Comparison of ENCODE assay signal across 24 mouse cellular contexts in the genomic region with DNA sequence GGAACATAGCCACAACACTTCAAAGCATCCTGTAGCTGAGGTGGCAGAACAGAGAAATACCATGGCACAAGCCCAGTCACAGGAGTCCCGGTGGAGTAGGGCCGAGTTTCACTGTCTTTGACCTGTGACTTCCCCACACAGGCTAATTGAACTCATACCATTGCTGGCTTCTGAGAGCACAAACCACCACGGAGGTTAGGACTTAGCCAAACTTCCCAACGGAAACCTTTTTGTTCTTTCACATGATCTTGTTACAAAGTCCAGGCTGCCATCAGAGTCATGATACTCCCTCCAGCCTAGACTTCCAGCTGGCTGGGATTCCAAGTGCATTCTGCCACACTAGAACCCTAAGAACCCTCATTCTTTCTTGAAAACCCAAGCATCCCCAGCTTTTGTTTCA. TPM values are rescaled to one million over a fixed set of nuclear protein-coding genes. Genes with fewer than 3 reads are reported as not detected.
"Had no signal": no experiment of that assay in that cellular context is flagged by ENCODE, and none has a peak within 500 bp of the region (broad histone marks: within the 10 kb centered on the region; RNA-seq: fewer than 3 reads in every experiment).

No protein-coding gene starts in this region.

- H3K4me1 ChIP-seq: forebrain, embryonic 15.5 days; heart, embryonic 10.5 days; heart, embryonic 12.5 days; hindbrain, embryonic 13.5 days; hindbrain, embryonic 15.5 days; limb, embryonic 13.5 days; limb, embryonic 15.5 days; liver, embryonic 12.5 days had no signal

- H3K4me3 ChIP-seq: forebrain, embryonic 15.5 days; heart, embryonic 10.5 days; heart, embryonic 12.5 days; hindbrain, embryonic 13.5 days; hindbrain, embryonic 15.5 days; limb, embryonic 13.5 days; limb, embryonic 15.5 days; liver, embryonic 12.5 days had no signal

- H3K4me2 ChIP-seq: forebrain, embryonic 15.5 days; heart, embryonic 12.5 days; hindbrain, embryonic 13.5 days; hindbrain, embryonic 15.5 days; limb, embryonic 13.5 days; limb, embryonic 15.5 days; liver, embryonic 12.5 days had no signal

- H3K9ac ChIP-seq: forebrain, embryonic 15.5 days; forebrain, postnatal 0 days; heart, embryonic 12.5 days; hindbrain, embryonic 13.5 days; hindbrain, embryonic 15.5 days; limb, embryonic 13.5 days; limb, embryonic 15.5 days; liver, embryonic 12.5 days; liver, embryonic 14.5 days had no signal

- H3K9me3 ChIP-seq: forebrain, embryonic 15.5 days; heart, embryonic 10.5 days; heart, embryonic 12.5 days; hindbrain, embryonic 13.5 days; hindbrain, embryonic 15.5 days; limb, embryonic 13.5 days; limb, embryonic 15.5 days; liver, embryonic 12.5 days had no signal

- H3K27me3 ChIP-seq: forebrain, embryonic 15.5 days; heart, embryonic 12.5 days; hindbrain, embryonic 13.5 days; hindbrain, embryonic 15.5 days; limb, embryonic 13.5 days; limb, embryonic 15.5 days; liver, embryonic 12.5 days had no signal

- H3K27ac ChIP-seq: forebrain, embryonic 15.5 days; heart, embryonic 10.5 days; hindbrain, embryonic 13.5 days; hindbrain, embryonic 15.5 days; hindbrain, postnatal 0 days; kidney, postnatal 0 days; limb, embryonic 13.5 days; limb, embryonic 15.5 days; liver, embryonic 12.5 days; liver, embryonic 14.5 days had no signal

- DNase-seq: forebrain, postnatal 0 days; gastrocnemius, postnatal 14 days; gastrocnemius, postnatal 36 days; heart, adult 18-20 months; heart, postnatal 10 days; layer of hippocampus, adult 9-11 months; layer of hippocampus, postnatal 36 days; left cerebral cortex, postnatal 4 days; lung, adult 18-20 months had no signal

- ATAC-seq: forebrain, embryonic 15.5 days; forebrain, postnatal 0 days; hindbrain, postnatal 0 days; intestine, embryonic 16.5 days; liver, embryonic 12.5 days had no signal

- H3K36me3 ChIP-seq: forebrain, embryonic 15.5 days; heart, embryonic 10.5 days; heart, embryonic 12.5 days; hindbrain, embryonic 13.5 days; hindbrain, embryonic 15.5 days; limb, embryonic 13.5 days; limb, embryonic 15.5 days; liver, embryonic 12.5 days had no signal

RNA-seq across cellular contexts. Expression of gene Slc25a43, which starts 34.2 kb away (rescaled TPM):
- total RNA-seq: gastrocnemius, adult 18-20 months; heart, postnatal 25 days; left cerebral cortex, postnatal 10 days; left cerebral cortex, postnatal 4 days had no signal
